Mouse (Mus musculus) mesoderm, embryonic 11.5 days (tissue): ENCODE measurements at regions not wholly inside any gene's neighbourhood (a gene's known extent, or its start where the extent isn't known, plus 50 kb on each side); places are given as distances from the start of the nearest gene placed in this dataset.

Source experiments
- DNase-seq: peaks from one replicate; pipeline ENCODE4 v3.0.0-alpha.2; 2012; ENCODE audit warnings: low read depth, low spot score

- no peak for DNase-seq
Observed at GRCm38 (mm10) chr3:80255304-80255703, 371.0 kb downstream of the Fam198b start.

- no peak for DNase-seq
Observed at GRCm38 (mm10) chr3:80256383-80256782, 372.1 kb downstream of the Fam198b start.

- DNase-seq: peak; percentile 9
Observed at GRCm38 (mm10) chr3:80263095-80263494, 378.8 kb downstream of the Fam198b start.

GRCm38 (mm10) chr3:80284656-80285055 lies 400.3 kb downstream of the Fam198b start:
- no peak for DNase-seq

GRCm38 (mm10) chr3:80285246-80285645 lies 400.9 kb downstream of the Fam198b start:
- DNase-seq: no peak

GRCm38 (mm10) chr3:80293485-80293884 lies 409.2 kb downstream of the Fam198b start:
- no peak for DNase-seq

GRCm38 (mm10) chr3:80307632-80308031 lies 423.3 kb downstream of the Fam198b start:
- no peak for DNase-seq

GRCm38 (mm10) chr3:80309931-80310330 lies 425.6 kb downstream of the Fam198b start:
- DNase-seq: no peak

- no peak for DNase-seq
Observed at GRCm38 (mm10) chr3:80311689-80312088, 427.4 kb downstream of the Fam198b start.

GRCm38 (mm10) chr3:80322291-80322690 lies 438.0 kb downstream of the Fam198b start:
- DNase-seq: no peak

- no peak for DNase-seq
Observed at GRCm38 (mm10) chr3:80324726-80325125, 440.4 kb downstream of the Fam198b start.

GRCm38 (mm10) chr3:80331776-80332175 lies 447.4 kb downstream of the Fam198b start:
- DNase-seq: no peak

- DNase-seq: peak; percentile 25
Observed at GRCm38 (mm10) chr3:80334446-80334893, 450.1 kb downstream of the Fam198b start.

GRCm38 (mm10) chr3:80336123-80336674 lies 451.9 kb downstream of the Fam198b start:
- no peak for DNase-seq

GRCm38 (mm10) chr3:80367972-80368371 lies 434.7 kb downstream of the Gria2 start:
- DNase-seq: no peak

GRCm38 (mm10) chr3:80369214-80369941 lies 433.3 kb downstream of the Gria2 start:
- no peak for DNase-seq

GRCm38 (mm10) chr3:80372436-80372835 lies 430.2 kb downstream of the Gria2 start:
- DNase-seq: no peak

- no peak for DNase-seq
Observed at GRCm38 (mm10) chr3:80385986-80386385, 416.6 kb downstream of the Gria2 start.

GRCm38 (mm10) chr3:80396240-80396639 lies 406.4 kb downstream of the Gria2 start:
- DNase-seq: no peak

- DNase-seq: no peak
Observed at GRCm38 (mm10) chr3:80420453-80420852, 382.2 kb downstream of the Gria2 start.

GRCm38 (mm10) chr3:80421461-80421860 lies 381.2 kb downstream of the Gria2 start:
- no peak for DNase-seq

GRCm38 (mm10) chr3:80422106-80422505 lies 380.5 kb downstream of the Gria2 start:
- DNase-seq: no peak

- DNase-seq: no peak
Observed at GRCm38 (mm10) chr3:80422646-80423045, 380.0 kb downstream of the Gria2 start.
